Mouse (Mus musculus) lung, adult 2 months (tissue): Measurements from ENCODE around the gene Trmt1l. TPM values are rescaled to one million over a fixed set of nuclear protein-coding genes. Genes with fewer than 3 reads are reported as not detected.
A peak's percentile ranks its signal among the peaks of the same experiment; 100 is the strongest.

Source experiments
- DNase-seq: peaks from one replicate; pipeline ENCODE4 v3.0.0; 2022
- H3K4me1 ChIP-seq: fragments of 200-500 bp; 2 replicates; pipeline ENCODE4 v1.6.1; 2011; ENCODE audit warnings: low read length; ENCODE audit not compliant: control insufficient read depth, insufficient read depth
- H3K4me3 ChIP-seq: fragments of 200-500 bp; replicated peaks from 2 replicates; pipeline ENCODE3; 2011; ENCODE audit warnings: low read depth, mild to moderate bottlenecking, control low read depth, low read length; ENCODE audit errors: extremely low read depth
- CTCF ChIP-seq: fragments of 200-500 bp; IDR thresholded peaks from 2 replicates; pipeline ENCODE4 v1.5.1; 2011; ENCODE audit warnings: mild to moderate bottlenecking, low read length, control low read depth; ENCODE audit not compliant: insufficient read depth
- POLR2A ChIP-seq: fragments of 200-500 bp; IDR thresholded peaks from 2 replicates; pipeline ENCODE4 v1.6.1; 2011; ENCODE audit warnings: low read depth, mild to moderate bottlenecking, control low read depth, low read length, borderline replicate concordance; ENCODE audit errors: extremely low read depth
- WGBS: fragments of 180-500 bp; shearing (Covaris S2); methylation state at CpG from one replicate; pipeline ENCODE4 v1.1.7; 2018; 5-methylcytosine and 5-hydroxymethylcytosine counted together
- polyA plus RNA-seq: library from polyadenylated mRNA; depleted of rRNA; stranded (reverse); fragments of >200 nt; gene quantifications from 2 replicates; pipeline ENCODE4 v1.2.3, GENCODE M21; 2012; rRNA removed

Gene Trmt1l
- polyA plus RNA-seq: 13.2 and 13.8 TPM in 2 replicates

DNA sequence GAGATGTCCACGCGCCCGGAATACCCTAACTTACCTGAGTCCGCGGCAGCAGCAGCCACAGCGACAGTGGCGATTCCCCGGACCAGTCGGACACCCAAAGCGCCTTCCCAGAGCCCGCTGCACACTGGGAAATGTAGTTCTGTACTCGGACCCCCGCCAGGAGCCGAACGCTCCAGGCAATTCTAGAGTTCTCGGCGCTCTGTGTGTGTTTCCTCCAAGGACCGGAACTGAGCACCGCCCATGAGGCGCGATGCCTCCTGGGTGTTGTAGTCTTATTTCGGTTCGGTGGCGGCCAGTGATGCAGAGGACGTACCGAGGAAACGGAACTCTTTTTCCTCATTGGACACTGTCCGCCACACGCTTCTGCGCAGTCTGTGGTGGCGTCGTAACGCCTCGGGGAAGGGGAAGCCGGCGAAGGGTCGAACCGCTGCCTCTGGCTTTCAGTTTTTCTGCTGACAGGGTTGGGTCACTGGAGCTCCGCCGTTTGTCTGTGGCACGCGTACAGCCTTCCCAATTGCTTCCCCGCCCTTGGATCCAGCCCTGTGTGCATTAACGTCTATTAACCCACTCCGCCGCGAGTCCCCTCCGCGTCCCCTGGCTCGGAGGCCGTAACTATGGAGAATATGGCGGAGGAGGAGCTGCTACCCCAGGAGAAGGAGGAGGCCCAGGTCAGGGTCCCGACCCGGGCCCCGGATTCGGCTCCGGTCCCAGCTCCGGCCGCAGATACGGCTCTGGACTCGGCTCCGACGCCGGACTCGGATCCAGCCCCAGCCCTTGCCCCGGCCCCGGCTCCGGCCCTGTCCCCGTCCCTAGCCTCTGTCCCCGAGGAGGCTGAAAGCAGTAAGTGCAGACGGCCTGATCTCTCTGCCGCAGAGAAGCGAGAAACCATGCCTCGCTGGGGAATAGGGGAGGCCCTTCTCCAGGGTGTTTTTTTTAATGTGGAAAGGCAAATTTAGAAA is at the start of gene Trmt1l, which contains the start of gene Swt1:
Trmt1l (plus strand) TSS at position 280 of the 959 bp plus-strand sequence.
Swt1 (minus strand) TSS at position 193 of the 959 bp plus-strand sequence.
- Histone ChIP-seq H3K4me1 (no peaks in the 10 kb centered on the region; the same call in none of the 2 replicates), H3K4me3 (peak within 1 kb of the TSS; percentile 92)
- under 1% methylated on average over 74 of the region's 74 CpGs for WGBS
- peak; percentile 97 for TF ChIP-seq POLR2A
- TF ChIP-seq CTCF: no peak
- DNase-seq: peak; percentile 97

DNA sequence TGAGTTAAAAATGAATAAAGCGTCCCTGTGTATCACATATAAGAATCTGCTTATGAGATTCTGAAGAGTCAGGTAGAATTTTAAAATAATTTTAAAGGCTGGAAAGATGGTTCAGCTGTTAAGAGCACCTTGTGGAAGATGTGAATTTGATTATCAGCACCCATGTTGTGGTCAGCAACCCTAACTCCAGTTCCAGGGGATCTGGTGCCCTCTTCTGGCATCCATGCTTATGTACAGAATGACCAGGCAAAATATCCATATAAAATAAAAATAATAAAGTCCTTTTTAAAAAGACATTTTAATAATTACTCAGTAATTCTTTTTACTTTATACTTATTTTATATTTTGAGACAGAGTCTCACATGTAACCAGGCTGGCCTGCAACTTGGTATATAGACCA is 38.3 kb upstream of the Trmt1l start:
- 93% methylated on average over 1 of the region's 1 CpGs for WGBS
- no peak for TF ChIP-seq POLR2A
- peak; percentile 38; the same call in 1 of the 2 replicates for TF ChIP-seq CTCF
- DNase-seq: no peak
- no peak overlapping the region for H3K4me3 ChIP-seq
- H3K4me1 ChIP-seq: no peaks in the 10 kb centered on the region

DNA sequence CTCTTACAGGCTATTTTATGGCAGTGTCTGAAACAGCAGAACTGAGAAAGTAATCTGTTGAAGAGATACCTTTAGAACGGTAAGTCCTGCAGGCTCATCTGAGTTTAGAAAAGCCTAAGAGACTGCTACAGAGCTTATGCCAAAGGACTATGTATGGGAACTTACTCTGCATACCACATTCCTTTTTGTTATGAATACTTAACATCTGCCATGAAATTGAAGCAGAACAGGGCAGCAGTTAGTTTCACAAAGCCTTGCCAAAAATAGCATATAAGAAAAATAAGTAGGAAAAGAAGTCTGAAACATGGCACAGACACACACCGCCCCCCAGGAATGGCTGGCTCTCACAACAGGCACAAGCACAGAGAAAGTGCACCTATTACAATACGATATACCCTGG is 18.5 kb upstream of the Trmt1l start:
- Histone ChIP-seq H3K4me3 (no peak overlapping the region), H3K4me1 (no peaks in the 10 kb centered on the region)
- DNase-seq: no peak
- 91% methylated on average over 3 of the region's 3 CpGs for WGBS
- TF ChIP-seq CTCF (no peak), POLR2A (no peak)

DNA sequence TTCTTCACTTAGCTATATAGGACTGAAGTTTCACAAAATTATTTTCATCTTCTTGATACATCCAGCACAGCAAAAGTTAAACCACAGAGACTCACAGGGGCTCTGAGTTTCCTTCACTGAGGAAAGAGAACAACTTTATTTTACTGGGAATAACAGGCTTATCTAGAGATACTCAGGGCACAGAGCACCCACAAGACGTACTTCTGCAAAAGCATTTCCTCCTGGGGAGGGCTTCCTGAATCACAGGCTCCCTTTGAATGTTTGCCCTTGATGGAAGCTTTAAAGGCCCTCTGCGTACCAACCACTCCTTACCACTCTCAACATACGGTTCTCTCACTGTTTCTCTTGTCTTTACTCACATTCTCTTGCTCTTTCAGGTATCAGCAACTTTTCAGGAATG is 6.2 kb upstream of the Trmt1l start:
- Histone ChIP-seq H3K4me3 (no peak overlapping the region), H3K4me1 (no peaks in the 10 kb centered on the region; the same call in none of the 2 replicates)
- no peak for TF ChIP-seq POLR2A
- no peak for TF ChIP-seq CTCF
- no peak for DNase-seq
- WGBS: 58% methylated on average over 3 of the region's 3 CpGs

DNA sequence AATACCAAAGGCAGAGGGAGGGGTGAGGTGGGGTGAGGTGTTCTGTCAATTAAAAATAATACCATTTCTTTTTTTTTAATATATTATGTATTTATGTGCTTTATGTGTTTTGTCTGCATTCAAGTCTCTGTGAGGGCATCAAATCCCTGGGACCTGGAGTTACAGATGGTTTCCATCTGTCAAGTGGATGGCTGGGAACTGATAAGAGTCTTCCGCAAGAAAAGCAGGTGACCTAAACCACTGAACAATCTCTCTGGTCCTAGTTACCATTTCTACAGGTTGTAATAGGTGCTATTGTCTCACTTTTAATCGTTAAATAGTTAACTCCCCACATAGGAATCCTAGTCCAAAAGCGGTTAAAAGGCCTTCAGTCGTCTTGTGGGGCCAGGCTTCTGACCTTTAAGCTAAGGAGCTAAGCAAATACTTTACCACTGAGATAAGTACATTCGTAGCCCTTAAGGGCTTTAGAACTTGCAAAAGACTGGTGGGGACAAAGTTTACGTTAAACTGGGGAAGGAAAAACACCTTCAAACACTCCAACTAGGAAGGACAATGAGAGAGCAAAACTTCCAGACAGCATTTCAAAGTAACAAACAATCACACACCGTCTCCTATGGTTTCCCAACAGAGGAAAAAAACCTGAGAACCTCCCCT is 1.3 kb upstream of the Trmt1l start:
- WGBS: 16% methylated on average over 7 of the region's 7 CpGs
- TF ChIP-seq POLR2A (no peak), CTCF (no peak)
- DNase-seq: no peak
- no peaks in the 10 kb centered on the region; the same call in none of the 2 replicates for H3K4me1 ChIP-seq
- H3K4me3 ChIP-seq: peak overlapping the region; percentile 63

DNA sequence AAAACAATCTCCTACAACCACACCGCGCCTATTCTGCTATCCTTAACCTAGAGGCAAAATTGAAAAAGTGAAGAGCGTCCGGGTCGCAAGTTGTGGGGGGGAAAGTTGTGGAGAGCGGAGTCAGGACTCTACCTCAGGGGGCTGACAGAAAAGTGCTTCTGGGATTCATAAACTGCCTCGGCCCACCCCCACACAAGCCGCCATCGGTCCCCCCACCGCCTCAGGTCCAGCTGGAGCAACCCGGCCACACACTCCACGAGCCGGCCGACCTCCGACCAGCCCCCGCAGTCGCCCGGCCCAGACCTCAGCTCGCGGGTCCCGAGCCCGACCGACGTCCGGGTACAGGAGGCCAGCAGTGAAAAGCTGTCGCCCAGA is 467 bp upstream of the Trmt1l start:
- no peaks in the 10 kb centered on the region; the same call in none of the 2 replicates for H3K4me1 ChIP-seq
- peak overlapping the region; percentile 77 for H3K4me3 ChIP-seq
- under 1% methylated on average over 26 of the region's 26 CpGs for WGBS
- TF ChIP-seq CTCF (no peak), POLR2A (no peak)
- no peak for DNase-seq

DNA sequence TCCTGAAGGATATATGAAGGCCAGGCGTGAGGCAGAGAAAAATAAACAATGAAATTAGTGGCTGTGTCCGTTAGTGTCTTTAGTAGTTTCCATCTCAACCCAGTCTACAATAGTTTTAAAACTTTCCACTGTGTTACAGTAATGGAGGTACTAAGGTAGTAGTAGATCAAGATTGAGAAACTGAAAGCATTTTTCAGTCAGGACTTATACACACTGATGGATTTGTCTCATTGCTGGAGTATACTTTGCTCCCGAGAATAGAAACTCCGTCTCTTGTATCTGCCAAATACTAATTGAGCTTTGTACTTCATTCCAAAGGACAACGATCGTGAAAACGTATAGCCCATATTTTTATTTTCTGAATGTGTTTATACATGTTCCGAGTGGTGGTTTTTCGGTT is 974 bp downstream of the Trmt1l start:
- 19% methylated on average over 9 of the region's 9 CpGs for WGBS
- no peaks in the 10 kb centered on the region; the same call in none of the 2 replicates for H3K4me1 ChIP-seq
- TF ChIP-seq CTCF (no peak), POLR2A (no peak)
- DNase-seq: no peak
- peak overlapping the region; percentile 92 for H3K4me3 ChIP-seq

DNA sequence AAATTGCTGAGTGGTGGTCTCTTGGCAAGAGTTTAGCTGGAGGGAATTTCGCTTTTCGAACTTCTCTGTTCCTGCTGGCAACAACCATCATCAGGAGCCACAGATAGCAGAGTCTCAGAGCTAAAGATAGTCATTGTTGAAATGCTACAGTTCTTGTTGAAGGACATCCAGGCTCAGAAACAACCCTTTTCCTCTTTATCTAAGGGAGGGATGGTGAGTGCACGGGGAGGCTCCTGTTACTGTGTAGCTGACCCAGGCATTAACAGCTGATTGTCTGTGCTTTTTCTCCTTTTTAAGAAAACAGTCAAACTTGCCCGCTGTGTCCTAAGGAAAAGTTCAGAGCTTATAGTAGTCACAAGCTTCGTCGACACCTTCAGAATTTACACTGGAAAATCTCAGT is 7.1 kb downstream of the Trmt1l start:
- H3K4me3 ChIP-seq: no peak overlapping the region
- DNase-seq: no peak
- no peaks in the 10 kb centered on the region for H3K4me1 ChIP-seq
- TF ChIP-seq POLR2A (no peak), CTCF (no peak)
- 74% methylated on average over 6 of the region's 6 CpGs for WGBS

DNA sequence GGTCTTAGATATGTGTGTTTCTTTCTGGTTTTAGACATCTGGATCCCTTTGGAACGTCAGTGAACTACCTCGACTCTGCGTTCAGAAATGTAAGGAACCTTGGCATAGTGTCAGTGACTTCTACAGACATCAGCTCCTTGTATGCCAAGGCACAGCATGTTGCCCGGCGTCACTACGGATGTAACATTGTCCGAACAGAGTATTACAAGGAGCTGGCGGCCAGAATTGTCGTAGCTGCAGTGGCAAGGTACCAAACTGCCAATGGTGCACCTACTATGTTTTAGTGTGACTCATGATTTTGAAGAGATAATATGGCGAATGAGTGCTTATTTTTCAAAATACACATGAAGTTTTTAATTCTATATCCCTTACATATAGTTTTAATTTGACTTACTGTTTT is 21.5 kb downstream of the Trmt1l start:
- DNase-seq: no peak
- Histone ChIP-seq H3K4me3 (no peak overlapping the region), H3K4me1 (no peaks in the 10 kb centered on the region)
- no peak for TF ChIP-seq POLR2A
- TF ChIP-seq CTCF: no peak
- WGBS: 96% methylated on average over 10 of the region's 10 CpGs

DNA sequence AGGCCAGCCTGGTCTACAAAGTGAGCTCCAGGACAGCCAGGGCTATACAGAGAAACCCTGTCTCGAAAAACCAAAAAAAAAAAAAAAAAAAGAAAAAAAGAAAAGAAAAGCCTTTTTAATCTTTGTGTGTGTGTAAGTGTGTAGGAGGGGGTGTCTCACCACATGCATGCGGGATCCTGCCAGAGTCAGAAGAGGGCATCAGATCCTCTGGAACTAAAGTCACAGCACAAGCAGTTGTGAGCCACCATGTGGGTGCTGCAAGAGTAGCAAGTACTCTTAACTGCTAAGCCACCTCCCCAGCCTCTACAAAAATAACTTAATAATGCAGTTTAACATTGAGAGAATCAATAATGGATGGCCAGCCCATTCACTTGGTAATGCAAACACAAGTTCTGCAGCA is 22.5 kb downstream of the Trmt1l start:
- TF ChIP-seq POLR2A (no peak), CTCF (no peak)
- no peak overlapping the region for H3K4me3 ChIP-seq
- H3K4me1 ChIP-seq: no peaks in the 10 kb centered on the region
- WGBS: 87% methylated on average over 2 of the region's 2 CpGs
- no peak for DNase-seq

DNA sequence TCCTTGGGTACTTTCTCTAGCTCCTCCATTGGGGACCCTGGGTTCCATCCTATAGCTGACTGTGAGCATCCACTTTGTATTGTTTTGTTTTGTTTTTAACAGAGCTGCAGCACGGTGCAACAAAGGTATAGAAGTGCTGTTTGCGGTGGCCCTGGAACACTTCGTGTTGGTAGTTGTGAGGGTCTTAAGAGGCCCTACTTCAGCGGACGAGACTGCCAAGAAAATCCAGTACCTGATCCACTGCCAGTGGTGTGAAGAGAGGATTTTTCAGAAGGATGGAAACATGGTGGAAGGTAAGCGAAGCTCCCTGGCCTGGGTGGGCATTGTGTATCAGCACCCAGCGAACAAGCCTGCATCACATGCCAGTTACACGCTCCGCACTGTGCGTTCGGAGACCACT is 23.6 kb downstream of the Trmt1l start:
- DNase-seq: no peak
- Histone ChIP-seq H3K4me3 (no peak overlapping the region), H3K4me1 (no peaks in the 10 kb centered on the region)
- no peak for TF ChIP-seq CTCF
- no peak for TF ChIP-seq POLR2A
- 95% methylated on average over 11 of the region's 11 CpGs for WGBS
